Mouse (Mus musculus): ENCODE measurements around the gene Wfikkn1.
A peak's percentile ranks its signal among the peaks of the same experiment; 100 is the strongest.

Wfikkn1 gene

GRCm38 (mm10) chr17:25837076-25837410 lies 43.6 kb downstream of the Wfikkn1 start, which contains the start of gene Rhbdl1:
Gene Rhbdl1, minus strand, starts transcription at chr17:25837295.
- DNase-seq (ENCODE audit: low read depth, low spot score), result no peak

DNA sequence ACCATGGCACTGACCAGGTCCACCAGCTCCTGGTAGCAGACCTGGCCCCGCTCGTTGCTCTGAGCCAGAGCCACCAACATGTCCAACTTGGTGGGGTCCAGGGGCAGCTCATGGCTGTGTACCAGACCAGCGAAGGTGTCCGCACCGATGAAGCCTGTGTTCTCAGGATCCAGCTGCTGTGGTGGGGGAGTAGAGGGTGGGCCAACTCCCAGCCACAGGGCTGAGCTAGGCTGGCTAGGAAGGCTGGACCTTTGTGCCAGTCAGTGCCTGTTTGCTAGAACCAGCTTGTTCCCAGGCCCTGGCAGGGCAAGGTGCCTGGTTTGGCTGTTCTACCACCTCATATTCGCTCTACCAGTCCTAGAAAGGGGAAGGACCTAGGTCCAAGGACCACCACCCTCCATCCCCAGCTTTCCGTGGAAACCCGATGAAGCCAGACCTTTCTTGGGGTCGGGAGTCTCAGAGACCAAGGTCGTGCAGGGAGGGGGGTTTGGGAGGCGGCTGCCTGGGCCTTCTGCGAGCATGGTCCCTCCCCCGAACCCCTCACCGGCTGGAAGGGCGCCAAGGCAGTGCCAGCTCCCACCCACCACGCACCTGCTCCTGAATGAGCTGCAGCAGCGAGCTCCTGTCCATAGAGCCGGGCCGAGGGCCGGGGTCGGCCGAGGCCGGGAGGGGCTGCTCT lies 44.1 kb downstream of the Wfikkn1 start:
- no peak for DNase-seq (ENCODE audit: low read depth, low spot score)

DNA sequence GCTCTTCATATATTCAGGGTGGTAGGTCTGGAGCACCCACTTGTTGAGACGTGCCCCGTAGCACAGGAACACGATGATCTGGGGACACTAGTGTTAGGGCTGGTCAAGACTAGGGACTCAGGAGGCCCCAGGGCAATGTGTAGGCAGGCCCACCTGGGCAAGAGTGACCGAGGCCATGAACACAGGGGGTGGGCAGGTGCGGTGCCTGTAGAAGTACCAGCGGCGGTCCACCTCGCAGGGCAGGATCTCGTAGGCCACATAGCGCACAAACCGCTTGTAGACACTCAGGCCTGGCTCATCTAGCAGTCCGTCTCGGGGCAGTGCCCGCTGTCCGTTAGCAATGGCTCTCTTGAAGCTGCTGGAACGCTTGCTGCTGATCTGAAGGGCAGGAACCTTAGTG lies 44.8 kb downstream of the Wfikkn1 start:
- DNase-seq (ENCODE audit: low read depth, low spot score), result no peak

GRCm38 (mm10) chr17:25835301-25835700 lies 45.4 kb downstream of the Wfikkn1 start:
- DNase-seq (ENCODE audit: low read depth, low spot score), result no peak

- DNase-seq (ENCODE audit: low read depth, low spot score), result no peak
Observed at GRCm38 (mm10) chr17:25834595-25835222, 45.9 kb downstream of the Wfikkn1 start.

DNA sequence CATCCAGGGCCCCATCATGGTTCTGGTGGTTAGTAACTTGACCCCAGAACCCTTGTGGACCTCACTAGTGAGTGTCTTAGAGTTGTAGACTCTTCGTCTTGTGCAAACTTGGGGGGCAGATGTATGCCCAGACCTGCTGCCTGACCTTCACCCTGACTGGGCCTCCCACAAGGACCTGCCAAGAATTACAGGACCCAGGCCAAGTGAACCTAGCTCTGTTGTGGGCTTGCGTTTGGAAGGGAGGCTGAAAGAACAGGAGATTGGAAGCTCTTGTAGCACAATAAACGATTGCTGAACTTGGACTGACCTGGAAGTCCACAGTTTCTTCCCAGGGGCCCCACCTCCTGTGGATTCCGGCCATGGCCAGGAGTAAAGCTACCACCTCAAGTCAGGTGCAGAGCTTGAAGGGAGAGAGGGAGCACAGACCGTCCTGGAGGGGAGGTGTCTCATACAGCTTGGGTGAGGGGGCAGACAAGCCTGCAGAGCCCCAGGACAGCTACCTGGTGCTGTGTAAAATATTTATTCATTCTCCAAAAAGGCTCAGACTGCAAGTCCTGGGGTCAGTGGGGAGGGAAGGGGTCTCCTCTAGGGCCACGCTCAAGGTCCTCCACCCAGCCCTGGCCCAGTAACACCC lies 46.6 kb downstream of the Wfikkn1 start:
- DNase-seq (ENCODE audit: low read depth, low spot score), result no peak

GRCm38 (mm10) chr17:25833291-25833663 lies 47.4 kb downstream of the Wfikkn1 start, which contains the start of gene Stub1:
Gene Stub1, minus strand, starts transcription at chr17:25833404.
- DNase-seq (ENCODE audit: low read depth, low spot score), result peak; percentile 83

GRCm38 (mm10) chr17:25832436-25833290 lies 48.0 kb downstream of the Wfikkn1 start:
- DNase-seq (ENCODE audit: low read depth, low spot score), result peak; percentile 99

DNA sequence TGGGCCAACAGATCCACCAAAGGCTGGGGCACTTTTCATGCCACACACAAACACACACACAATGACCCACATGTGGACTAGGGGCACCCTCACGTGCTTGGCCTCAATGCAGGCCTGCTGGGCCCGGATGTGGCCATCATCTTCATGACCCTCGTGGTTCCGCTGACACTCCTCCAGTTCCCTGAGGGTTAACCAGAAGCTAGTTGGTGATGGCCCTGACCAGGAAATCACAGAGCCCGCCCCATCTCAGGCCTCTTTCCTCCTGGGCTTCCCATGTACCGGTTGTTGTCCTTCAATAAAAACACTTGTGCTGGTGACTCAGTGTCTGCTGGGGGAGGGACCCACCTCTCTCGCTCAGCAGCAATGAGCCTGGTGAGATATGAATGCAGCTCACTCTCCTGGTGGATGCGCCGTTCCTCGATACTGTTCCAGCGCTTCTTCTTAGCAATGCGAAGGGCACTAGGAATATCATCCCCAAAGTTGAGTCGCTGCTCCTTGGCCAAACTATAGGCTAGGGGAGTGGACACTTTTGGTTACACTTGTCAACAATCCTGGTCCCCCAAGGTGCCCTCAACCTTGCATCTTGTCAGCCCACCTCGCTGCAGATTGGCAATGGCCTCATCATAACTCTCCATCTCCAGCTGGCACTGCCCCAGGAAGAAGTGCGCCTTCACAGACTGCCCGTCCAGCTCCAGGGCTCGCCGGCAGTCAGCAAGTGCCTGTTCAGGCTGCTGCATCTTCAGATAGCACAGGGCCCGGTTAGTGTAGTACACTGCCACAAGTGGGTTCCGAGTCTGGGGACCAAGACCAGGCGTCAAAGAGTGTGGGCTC lies 49.0 kb downstream of the Wfikkn1 start:
- DNase-seq (ENCODE audit: low read depth, low spot score), result no peak

DNA sequence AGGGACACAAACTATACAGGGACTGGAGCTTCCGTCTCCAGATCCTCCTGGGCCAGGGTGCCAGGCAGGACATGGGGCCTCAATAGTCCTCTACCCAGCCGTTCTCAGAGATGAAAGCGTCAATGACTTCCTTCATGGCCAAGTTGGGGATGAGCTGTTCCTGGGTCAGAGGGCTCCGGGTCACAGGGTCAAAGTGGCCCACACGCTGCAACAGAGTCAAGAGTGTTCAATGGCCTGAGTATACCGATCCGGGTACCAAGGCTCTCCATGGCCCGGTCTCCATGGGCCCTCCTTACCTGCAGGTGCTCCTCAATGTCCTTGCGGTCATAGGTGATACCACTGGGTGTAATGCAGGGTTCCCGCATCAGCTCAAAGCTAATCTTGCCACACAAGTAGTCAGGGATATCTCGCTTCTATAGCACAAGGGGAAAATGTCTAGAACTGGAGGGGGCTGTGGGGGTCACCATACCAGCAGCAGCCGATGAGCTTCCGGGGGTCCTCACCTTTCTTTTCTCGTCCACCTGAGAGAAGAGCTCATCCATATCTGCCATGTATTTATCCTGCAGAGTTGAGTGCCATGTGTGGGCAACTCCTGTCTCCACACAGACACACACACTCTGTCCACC lies 49.7 kb downstream of the Wfikkn1 start:
- no peak for DNase-seq (ENCODE audit: low read depth, low spot score)

DNA sequence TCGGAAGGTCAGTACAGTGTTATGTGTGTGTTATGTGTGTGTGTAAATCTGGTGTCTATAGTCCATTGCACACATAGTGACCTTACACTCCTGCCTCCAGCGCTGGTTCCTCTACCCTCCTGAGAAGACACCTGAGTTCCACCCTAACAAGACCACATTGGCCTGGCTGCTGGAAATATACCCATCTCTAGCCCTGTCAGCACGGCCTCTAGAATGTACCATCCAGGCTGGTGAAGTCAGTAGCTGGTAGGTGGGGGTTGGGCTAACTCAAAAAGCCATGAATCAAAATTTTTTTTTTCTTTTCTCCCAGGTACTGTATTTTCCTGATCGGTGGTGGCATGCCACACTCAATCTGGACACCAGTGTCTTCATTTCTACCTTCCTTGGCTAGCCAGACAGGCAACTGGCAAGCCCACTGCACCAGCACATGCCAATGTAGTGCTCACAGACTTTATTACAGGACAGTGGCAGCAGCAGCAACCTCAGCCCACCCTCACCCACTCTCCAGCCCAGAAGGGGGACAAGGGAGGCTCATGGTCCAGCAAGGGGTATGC lies 50.4 kb downstream of the Wfikkn1 start:
- no peak for DNase-seq (ENCODE audit: low read depth, low spot score)

GRCm38 (mm10) chr17:25829558-25830017 lies 51.1 kb downstream of the Wfikkn1 start:
- DNase-seq (ENCODE audit: low read depth, low spot score), result no peak

DNA sequence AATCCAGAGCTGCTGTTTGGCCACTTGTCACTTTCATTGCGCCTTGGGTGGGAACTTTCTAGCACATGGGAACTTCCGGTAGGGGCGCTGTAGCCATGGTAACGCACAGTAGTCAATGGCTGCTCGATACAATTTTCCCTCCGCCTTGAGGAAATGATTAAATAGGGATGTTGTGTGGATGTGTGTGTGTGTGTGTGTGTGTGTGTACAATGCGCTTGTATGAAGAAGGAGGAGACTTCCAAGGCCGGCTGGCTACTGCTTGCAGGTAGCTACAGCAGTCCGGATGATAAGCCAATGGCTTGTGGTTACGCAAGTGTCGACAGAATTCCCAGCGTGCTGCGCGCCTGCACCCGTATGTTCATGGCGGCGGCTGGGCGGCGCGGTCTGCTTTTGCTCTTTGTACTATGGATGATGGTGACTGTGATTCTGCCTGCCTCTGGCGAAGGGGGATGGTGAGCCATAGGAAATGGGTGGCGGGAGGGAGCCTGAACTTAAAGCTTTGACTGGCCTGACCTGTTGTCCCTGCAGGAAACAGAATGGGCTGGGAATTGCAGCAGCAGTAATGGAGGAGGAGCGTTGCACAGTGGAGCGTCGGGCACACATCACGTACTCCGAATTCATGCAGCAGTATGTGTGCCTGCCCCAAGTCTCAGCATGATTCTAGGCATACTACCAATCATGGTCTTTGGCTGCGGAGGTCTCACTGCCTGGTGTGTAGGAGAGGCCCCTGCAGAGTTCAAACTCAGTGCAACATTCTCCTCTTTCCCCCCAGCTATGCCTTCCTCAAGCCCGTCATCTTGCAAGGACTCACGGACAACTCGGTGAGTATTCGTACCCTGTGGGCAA lies 51.7 kb downstream of the Wfikkn1 start, which contains the start of gene Jmjd8:
Gene Jmjd8 (plus strand): TSS at position 156 of the 846 bp plus-strand sequence.
- DNase-seq (ENCODE audit: low read depth, low spot score), result peak; percentile 87

GRCm38 (mm10) chr17:25828223-25828594 lies 52.4 kb downstream of the Wfikkn1 start:
- DNase-seq (ENCODE audit: low read depth, low spot score), result no peak
